Mouse (Mus musculus) myocyte (in vitro differentiated cells): ENCODE results near the gene Myom3.

Source experiments
- E2F4 ChIP-seq: IDR thresholded peaks from one replicate; pipeline ENCODE4 v1.6.1; 2011; ENCODE audit warnings: mild to moderate bottlenecking, control low read depth, moderate library complexity; ENCODE audit not compliant: insufficient read depth
- MYOG ChIP-seq, 3 experiments: IDR thresholded peaks; one replicate each; pipeline ENCODE4 v1.6.1; 2011; ENCODE audit warnings: control low read depth in 2 of 3, low read depth in 2 of 3, mild to moderate bottlenecking in 2 of 3; ENCODE audit not compliant: insufficient read length in 2 of 3, control insufficient read depth in 1 of 3, insufficient read depth in 1 of 3
- POLR2A ChIP-seq: IDR thresholded peaks from one replicate; pipeline ENCODE4 v1.6.1; 2011; ENCODE audit warnings: low read depth, mild to moderate bottlenecking, control low read depth, moderate library complexity; ENCODE audit not compliant: insufficient read length

- TF ChIP-seq MYOG (IDR thresholded peaks at IDR 0.05; ENCODE audit: control insufficient read depth in 1 of 3, insufficient read depth in 1 of 3, insufficient read length in 2 of 3, low read depth in 2 of 3) (no peak), E2F4 (no peak), POLR2A (no peak)
Observed at GRCm38 (mm10) chr4:135752106-135752778, 7.3 kb upstream of the Myom3 start.
